Mouse (Mus musculus): Measurements from ENCODE around the gene Cnksr3.
A peak's percentile ranks its signal among the peaks of the same experiment; 100 is the strongest.

Gene Cnksr3

GRCm38 (mm10) chr10:7196668-7197400 is 15.2 kb downstream of the Cnksr3 start:
- no peak for DNase-seq (ENCODE audit: low read depth)

GRCm38 (mm10) chr10:7195927-7196326 is 16.1 kb downstream of the Cnksr3 start:
- DNase-seq (ENCODE audit: low read depth), result peak; percentile 40

GRCm38 (mm10) chr10:7191721-7192413 is 20.2 kb downstream of the Cnksr3 start:
- no peak for DNase-seq (ENCODE audit: low read depth)

GRCm38 (mm10) chr10:7189194-7189593 is 22.8 kb downstream of the Cnksr3 start:
- peak; percentile 49 for DNase-seq (ENCODE audit: low read depth)

- no peak for DNase-seq (ENCODE audit: low read depth)
These were observed 24.2 kb downstream of the Cnksr3 start for GRCm38 (mm10) chr10:7187881-7188280.

GRCm38 (mm10) chr10:7186992-7187391 is 25.0 kb downstream of the Cnksr3 start:
- DNase-seq (ENCODE audit: low read depth), result no peak

GRCm38 (mm10) chr10:7186018-7186417 is 26.0 kb downstream of the Cnksr3 start:
- DNase-seq (ENCODE audit: low read depth), result no peak

- no peak for DNase-seq (ENCODE audit: low read depth)
These were observed 28.8 kb downstream of the Cnksr3 start for GRCm38 (mm10) chr10:7183171-7183631.

GRCm38 (mm10) chr10:7182555-7183170 is 29.4 kb downstream of the Cnksr3 start:
- no peak for DNase-seq (ENCODE audit: low read depth)

- no peak for DNase-seq (ENCODE audit: low read depth)
These were observed 31.7 kb downstream of the Cnksr3 start for GRCm38 (mm10) chr10:7180296-7180695.

- no peak for DNase-seq (ENCODE audit: low read depth)
These were observed 33.5 kb downstream of the Cnksr3 start for GRCm38 (mm10) chr10:7178571-7178970.

- DNase-seq (ENCODE audit: low read depth), result no peak
These were observed 35.7 kb downstream of the Cnksr3 start for GRCm38 (mm10) chr10:7176205-7176910.

- DNase-seq (ENCODE audit: low read depth), result no peak
These were observed 37.6 kb downstream of the Cnksr3 start for GRCm38 (mm10) chr10:7174480-7174879.

GRCm38 (mm10) chr10:7173098-7173497 is 38.9 kb downstream of the Cnksr3 start:
- DNase-seq (ENCODE audit: low read depth), result no peak

- no peak for DNase-seq (ENCODE audit: low read depth)
These were observed 41.6 kb downstream of the Cnksr3 start for GRCm38 (mm10) chr10:7170434-7170833.

- no peak for DNase-seq (ENCODE audit: low read depth)
These were observed 49.0 kb downstream of the Cnksr3 start for GRCm38 (mm10) chr10:7163031-7163430.

- no peak for DNase-seq (ENCODE audit: low read depth)
These were observed 53.0 kb downstream of the Cnksr3 start for GRCm38 (mm10) chr10:7159061-7159511.

GRCm38 (mm10) chr10:7158285-7159060 is 53.6 kb downstream of the Cnksr3 start:
- no peak for DNase-seq (ENCODE audit: low read depth)

- DNase-seq (ENCODE audit: low read depth), result no peak
These were observed 57.2 kb downstream of the Cnksr3 start for GRCm38 (mm10) chr10:7154877-7155276.

GRCm38 (mm10) chr10:7152926-7153325 is 59.1 kb downstream of the Cnksr3 start:
- no peak for DNase-seq (ENCODE audit: low read depth)
